Mouse (Mus musculus): ENCODE results near the gene Trhde.

Gene Trhde

GRCm38 (mm10) chr10:114802161-114802651, at the start of gene Trhde:
Gene Trhde (minus strand): TSS chr10:114802307.
- DNase-seq (ENCODE audit: low spot score in 2 of 2) = peak; percentile 40 to 41

GRCm38 (mm10) chr10:114841966-114842365, 39.9 kb upstream of the Trhde start:
- peak; percentile 5 to 11 for DNase-seq (ENCODE audit: low spot score in 2 of 2)

GRCm38 (mm10) chr10:114841440-114841839, 39.3 kb upstream of the Trhde start:
- DNase-seq (ENCODE audit: low spot score in 2 of 2) = peak in 1 of 2 experiments; percentile 20

GRCm38 (mm10) chr10:114831313-114831712, 29.2 kb upstream of the Trhde start:
- no peak for DNase-seq (ENCODE audit: low spot score in 2 of 2)

- no peak for DNase-seq (ENCODE audit: low spot score in 2 of 2)
These were observed 6.7 kb upstream of the Trhde start for GRCm38 (mm10) chr10:114808799-114809198.

GRCm38 (mm10) chr10:114805884-114806283, 3.8 kb upstream of the Trhde start:
- DNase-seq (ENCODE audit: low spot score in 2 of 2) = no peak

- peak; percentile 10 to 16 for DNase-seq (ENCODE audit: low spot score in 2 of 2)
These were observed 498 bp downstream of the Trhde start for GRCm38 (mm10) chr10:114801457-114802160.

- DNase-seq (ENCODE audit: low spot score in 2 of 2) = peak in 1 of 2 experiments; percentile 6
These were observed 1.5 kb downstream of the Trhde start for GRCm38 (mm10) chr10:114800331-114801304.

GRCm38 (mm10) chr10:114799481-114799880, 2.6 kb downstream of the Trhde start:
- DNase-seq (ENCODE audit: low spot score in 2 of 2) = no peak

- DNase-seq (ENCODE audit: low spot score in 2 of 2) = no peak
These were observed 3.3 kb downstream of the Trhde start for GRCm38 (mm10) chr10:114798788-114799187.

- DNase-seq (ENCODE audit: low spot score in 2 of 2) = no peak
These were observed 3.9 kb downstream of the Trhde start for GRCm38 (mm10) chr10:114798218-114798617.

- no peak for DNase-seq (ENCODE audit: low spot score in 2 of 2)
These were observed 4.4 kb downstream of the Trhde start for GRCm38 (mm10) chr10:114797664-114798063.

- DNase-seq (ENCODE audit: low spot score in 2 of 2) = no peak
These were observed 5.2 kb downstream of the Trhde start for GRCm38 (mm10) chr10:114796872-114797271.

- no peak for DNase-seq (ENCODE audit: low spot score in 2 of 2)
These were observed 7.9 kb downstream of the Trhde start for GRCm38 (mm10) chr10:114794214-114794613.

- no peak for DNase-seq (ENCODE audit: low spot score in 2 of 2)
These were observed 36.2 kb downstream of the Trhde start for GRCm38 (mm10) chr10:114765914-114766313.

- DNase-seq (ENCODE audit: low spot score in 2 of 2) = no peak
These were observed 40.0 kb downstream of the Trhde start for GRCm38 (mm10) chr10:114762125-114762524.

GRCm38 (mm10) chr10:114759240-114759639, 42.9 kb downstream of the Trhde start:
- DNase-seq (ENCODE audit: low spot score in 2 of 2) = no peak

- DNase-seq (ENCODE audit: low spot score in 2 of 2) = no peak
These were observed 43.5 kb downstream of the Trhde start for GRCm38 (mm10) chr10:114758614-114759013.

- no peak for DNase-seq (ENCODE audit: low spot score in 2 of 2)
These were observed 59.1 kb downstream of the Trhde start for GRCm38 (mm10) chr10:114742755-114743705.

GRCm38 (mm10) chr10:114739916-114740315, 62.2 kb downstream of the Trhde start:
- no peak for DNase-seq (ENCODE audit: low spot score in 2 of 2)

- DNase-seq (ENCODE audit: low spot score in 2 of 2) = peak in 1 of 2 experiments; percentile 52
These were observed 64.5 kb downstream of the Trhde start for GRCm38 (mm10) chr10:114737581-114737980.

Measured in right cerebral cortex, postnatal 36 days (tissue).